Mouse (Mus musculus): ENCODE results near the gene Amph. TPM values are rescaled to one million over a fixed set of nuclear protein-coding genes. Genes with fewer than 3 reads are reported as not detected.

Gene Amph
- polyA plus RNA-seq, 1 experiment, result not detected

DNA sequence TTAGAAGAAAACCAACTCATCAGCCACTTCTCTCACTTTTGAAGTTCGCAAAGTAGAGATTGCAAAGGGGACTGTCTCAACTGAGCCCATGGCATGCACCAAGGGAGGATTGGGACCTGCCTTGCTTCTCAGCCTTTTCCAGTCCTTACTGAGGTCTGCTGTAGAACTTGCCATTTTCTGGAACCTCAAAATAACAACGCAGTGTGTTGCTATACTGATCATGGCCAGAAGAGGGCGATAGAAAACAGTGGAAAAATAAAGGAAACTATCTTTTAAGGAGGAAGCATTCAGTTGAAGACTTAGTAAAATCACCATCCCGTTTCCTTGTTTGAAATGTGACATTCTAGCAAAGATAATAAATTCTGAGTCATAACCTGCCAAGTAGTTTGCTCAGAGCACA is 210.5 kb downstream of the Amph start:
- TF ChIP-seq CTCF (IDR thresholded peaks at IDR 0.05; ENCODE audit: low read depth, low read length) (no peak), POLR2A (IDR thresholded peaks at IDR 0.05; ENCODE audit: borderline replicate concordance, low read depth, low read length) (no peak)
- Histone ChIP-seq H3K4me3 (ENCODE audit: insufficient read depth, low read length) (no peak overlapping the region), H3K4me1 (ENCODE audit: control insufficient read depth, insufficient read depth, low read length) (no peaks in the 10 kb centered on the region), H3K27ac (ENCODE audit: insufficient read depth, low read depth, low read length) (no peak overlapping the region)

DNA sequence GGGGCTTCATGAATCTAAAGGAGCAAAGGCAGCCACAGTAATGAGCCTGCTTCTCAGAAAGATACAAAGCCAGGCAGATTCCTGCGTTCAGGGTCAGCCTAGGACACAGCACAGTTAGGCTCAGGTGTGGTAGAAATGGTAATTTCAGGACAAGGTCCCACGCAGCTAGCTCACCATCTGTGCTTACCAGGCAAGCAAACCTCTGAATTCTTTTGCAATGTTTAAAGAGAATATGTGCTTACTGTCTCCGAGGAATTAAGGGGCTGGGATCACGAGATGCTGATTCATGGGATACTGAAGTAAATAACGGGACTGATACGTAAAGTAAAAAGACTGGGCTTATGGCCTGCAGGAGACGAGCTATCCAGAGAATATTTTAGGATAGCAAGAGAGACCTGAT is 212.6 kb downstream of the Amph start:
- Histone ChIP-seq H3K4me1 (ENCODE audit: control insufficient read depth, insufficient read depth, low read length) (no peaks in the 10 kb centered on the region), H3K4me3 (ENCODE audit: insufficient read depth, low read length) (no peak overlapping the region), H3K27ac (ENCODE audit: insufficient read depth, low read depth, low read length) (no peak overlapping the region)
- TF ChIP-seq POLR2A (IDR thresholded peaks at IDR 0.05; ENCODE audit: borderline replicate concordance, low read depth, low read length), result no peak
- no peak for TF ChIP-seq CTCF (IDR thresholded peaks at IDR 0.05; ENCODE audit: low read depth, low read length)

DNA sequence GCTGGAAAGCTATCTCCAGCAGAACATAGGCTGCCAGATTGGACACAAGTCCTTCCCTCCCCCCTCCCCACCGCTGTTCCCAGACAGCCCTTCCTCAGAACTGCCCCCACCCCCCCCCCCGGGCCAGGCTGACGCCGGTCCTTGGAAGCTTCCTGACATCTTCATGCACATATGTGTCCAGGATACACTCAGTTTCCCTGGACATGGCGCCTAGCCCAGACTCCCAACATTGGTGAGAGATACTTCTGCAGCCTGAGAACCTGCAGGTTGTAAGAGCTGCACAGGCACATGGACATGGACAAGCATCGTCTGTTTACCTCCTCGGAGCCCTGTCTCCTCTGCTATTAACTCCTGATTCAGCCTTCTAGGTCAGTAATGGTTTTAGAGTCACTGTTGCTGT is 213.1 kb downstream of the Amph start:
- no peak overlapping the region for H3K4me3 ChIP-seq (ENCODE audit: insufficient read depth, low read length)
- no peaks in the 10 kb centered on the region for H3K4me1 ChIP-seq (ENCODE audit: control insufficient read depth, insufficient read depth, low read length)
- no peak overlapping the region for H3K27ac ChIP-seq (ENCODE audit: insufficient read depth, low read depth, low read length)
- TF ChIP-seq CTCF (IDR thresholded peaks at IDR 0.05; ENCODE audit: low read depth, low read length) (no peak), POLR2A (IDR thresholded peaks at IDR 0.05; ENCODE audit: borderline replicate concordance, low read depth, low read length) (no peak)

DNA sequence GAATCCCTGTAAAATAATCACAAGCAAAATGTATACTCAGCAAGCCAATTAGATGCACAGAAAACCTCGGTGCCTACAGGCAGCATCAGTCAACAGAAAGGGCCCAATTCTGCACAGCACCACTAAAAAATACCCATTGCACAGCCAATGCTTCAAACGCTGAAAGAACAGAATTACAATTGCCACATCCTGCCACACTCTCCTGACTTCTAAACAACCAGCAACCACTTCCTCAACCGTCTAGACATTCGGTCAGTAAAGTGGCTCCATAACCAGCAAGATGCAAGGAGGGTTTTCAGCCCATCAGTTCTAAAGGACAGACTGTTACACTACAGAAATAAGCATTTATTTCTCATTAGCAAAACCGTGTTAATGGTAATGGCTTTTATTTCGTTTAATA is 214.1 kb downstream of the Amph start:
- no peak for TF ChIP-seq POLR2A (IDR thresholded peaks at IDR 0.05; ENCODE audit: borderline replicate concordance, low read depth, low read length)
- no peak for TF ChIP-seq CTCF (IDR thresholded peaks at IDR 0.05; ENCODE audit: low read depth, low read length)
- Histone ChIP-seq H3K27ac (ENCODE audit: insufficient read depth, low read depth, low read length) (no peak overlapping the region), H3K4me3 (ENCODE audit: insufficient read depth, low read length) (no peak overlapping the region), H3K4me1 (ENCODE audit: control insufficient read depth, insufficient read depth, low read length) (no peaks in the 10 kb centered on the region)

DNA sequence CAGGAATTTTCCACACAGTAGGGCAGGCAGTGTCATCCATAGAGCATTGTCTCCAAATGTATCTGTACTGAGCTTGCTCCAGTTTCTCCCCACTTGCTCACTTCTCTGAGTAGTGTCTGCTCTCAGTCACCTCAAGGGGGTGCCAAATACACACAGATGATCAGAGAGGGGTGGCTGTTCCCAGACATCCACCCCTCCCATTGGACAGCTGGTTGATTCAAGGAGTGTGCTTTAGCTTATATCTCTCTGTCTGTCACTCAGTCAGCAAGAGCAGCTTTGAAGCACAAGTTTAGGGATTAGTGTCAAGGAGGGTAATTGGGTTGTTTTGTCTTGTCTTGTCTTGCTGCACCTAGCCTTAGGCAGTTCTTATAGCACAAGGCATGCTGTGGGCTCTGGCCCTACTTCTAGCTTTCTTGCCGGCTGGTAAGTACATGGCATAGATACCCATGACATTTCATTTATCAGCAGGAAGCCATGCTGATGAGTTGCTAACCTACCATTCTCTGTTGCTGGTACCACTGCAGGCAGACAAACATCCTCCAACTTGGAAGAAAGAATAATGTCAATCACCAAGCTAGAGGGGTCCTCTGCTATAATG is 229.8 kb downstream of the Amph start:
- no peak overlapping the region for H3K4me3 ChIP-seq (ENCODE audit: insufficient read depth, low read length)
- TF ChIP-seq POLR2A (IDR thresholded peaks at IDR 0.05; ENCODE audit: borderline replicate concordance, low read depth, low read length), result no peak
- TF ChIP-seq CTCF (IDR thresholded peaks at IDR 0.05; ENCODE audit: low read depth, low read length), result no peak
- no peak overlapping the region for H3K27ac ChIP-seq (ENCODE audit: insufficient read depth, low read depth, low read length)
- no peaks in the 10 kb centered on the region for H3K4me1 ChIP-seq (ENCODE audit: control insufficient read depth, insufficient read depth, low read length)

DNA sequence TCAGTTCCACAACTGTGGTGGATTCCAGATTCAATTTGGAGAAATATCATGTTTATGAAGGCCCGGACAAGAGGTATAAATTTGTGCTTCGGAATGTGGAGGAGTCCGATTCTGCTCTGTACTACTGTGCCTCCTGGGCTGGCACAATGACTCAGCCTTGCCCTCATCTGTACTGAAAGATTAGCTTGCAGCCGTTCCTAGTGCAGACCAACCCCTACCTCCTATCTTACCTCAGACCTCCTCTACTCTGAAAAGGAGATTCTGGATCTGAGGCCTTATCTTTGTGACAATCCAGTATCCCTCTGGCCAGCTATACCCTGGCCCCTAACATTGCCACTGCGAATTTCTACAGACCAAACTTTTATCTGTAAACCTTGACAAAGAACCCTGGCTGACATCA is 230.3 kb downstream of the Amph start:
- Histone ChIP-seq H3K4me3 (ENCODE audit: insufficient read depth, low read length) (no peak overlapping the region), H3K27ac (ENCODE audit: insufficient read depth, low read depth, low read length) (no peak overlapping the region), H3K4me1 (ENCODE audit: control insufficient read depth, insufficient read depth, low read length) (no peaks in the 10 kb centered on the region)
- TF ChIP-seq POLR2A (IDR thresholded peaks at IDR 0.05; ENCODE audit: borderline replicate concordance, low read depth, low read length) (no peak), CTCF (IDR thresholded peaks at IDR 0.05; ENCODE audit: low read depth, low read length) (no peak)

DNA sequence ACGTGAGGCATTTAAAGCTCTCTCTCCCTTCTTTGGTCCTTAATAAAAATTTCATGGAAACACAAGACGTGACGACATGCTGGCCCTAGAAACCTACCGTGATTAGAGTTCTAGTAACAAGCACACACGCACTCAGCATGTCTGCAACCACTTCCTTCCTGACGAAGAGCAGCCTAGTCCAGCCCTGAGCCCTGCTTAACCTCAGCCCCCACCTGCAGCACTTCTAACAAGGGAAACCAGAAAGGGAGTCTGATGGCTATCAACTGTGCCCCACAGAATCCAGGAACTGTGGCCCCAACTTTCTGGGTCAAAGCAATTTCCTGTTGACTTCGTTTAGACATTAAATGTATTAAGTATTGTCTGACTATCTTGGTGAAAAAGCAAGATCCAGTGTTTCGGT is 234.3 kb downstream of the Amph start:
- TF ChIP-seq POLR2A (IDR thresholded peaks at IDR 0.05; ENCODE audit: borderline replicate concordance, low read depth, low read length) (no peak), CTCF (IDR thresholded peaks at IDR 0.05; ENCODE audit: low read depth, low read length) (no peak)
- H3K27ac ChIP-seq (ENCODE audit: insufficient read depth, low read depth, low read length), result no peak overlapping the region
- no peak overlapping the region for H3K4me3 ChIP-seq (ENCODE audit: insufficient read depth, low read length)
- H3K4me1 ChIP-seq (ENCODE audit: control insufficient read depth, insufficient read depth, low read length), result no peaks in the 10 kb centered on the region

DNA sequence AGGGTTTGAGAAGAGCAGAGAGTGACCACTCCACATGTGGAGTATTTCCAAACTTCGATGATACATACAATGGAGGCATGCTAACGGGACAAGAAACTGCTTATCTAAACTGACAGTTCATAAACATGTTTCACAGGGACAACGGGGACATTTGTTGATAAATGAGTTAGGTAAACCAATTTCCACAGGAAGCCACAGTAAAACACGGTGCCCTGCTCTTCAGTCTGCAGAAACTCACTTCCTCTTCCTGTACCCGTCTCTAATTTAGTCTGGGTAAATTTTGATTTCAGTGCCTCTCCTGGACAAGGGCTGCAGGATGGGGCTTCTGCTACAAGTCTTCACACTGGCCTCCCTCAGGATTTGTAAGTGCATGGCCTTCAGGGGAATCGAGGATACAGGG is 242.0 kb downstream of the Amph start:
- Histone ChIP-seq H3K4me3 (ENCODE audit: insufficient read depth, low read length) (no peak overlapping the region), H3K27ac (ENCODE audit: insufficient read depth, low read depth, low read length) (no peak overlapping the region), H3K4me1 (ENCODE audit: control insufficient read depth, insufficient read depth, low read length) (no peaks in the 10 kb centered on the region)
- TF ChIP-seq CTCF (IDR thresholded peaks at IDR 0.05; ENCODE audit: low read depth, low read length), result no peak

DNA sequence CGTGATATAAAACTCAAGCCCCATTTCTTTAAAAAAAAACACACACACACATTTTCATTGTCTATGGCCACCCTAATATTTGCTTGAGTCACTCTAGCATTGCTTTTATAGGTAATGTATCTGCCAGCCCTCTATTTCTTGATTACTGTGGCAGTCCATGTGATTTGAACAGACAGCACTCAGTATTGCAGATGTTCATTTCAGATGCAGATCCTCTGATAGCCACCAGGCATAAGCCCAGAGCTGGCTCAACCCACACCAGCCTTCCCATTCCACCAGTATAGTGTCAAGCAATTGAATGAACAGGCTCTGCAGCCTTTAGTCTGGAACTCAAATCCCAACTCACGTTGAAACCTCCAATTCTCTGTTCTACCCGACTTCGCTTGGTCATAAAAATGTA is 246.8 kb downstream of the Amph start:
- TF ChIP-seq POLR2A (IDR thresholded peaks at IDR 0.05; ENCODE audit: borderline replicate concordance, low read depth, low read length) (no peak), CTCF (IDR thresholded peaks at IDR 0.05; ENCODE audit: low read depth, low read length) (no peak)

DNA sequence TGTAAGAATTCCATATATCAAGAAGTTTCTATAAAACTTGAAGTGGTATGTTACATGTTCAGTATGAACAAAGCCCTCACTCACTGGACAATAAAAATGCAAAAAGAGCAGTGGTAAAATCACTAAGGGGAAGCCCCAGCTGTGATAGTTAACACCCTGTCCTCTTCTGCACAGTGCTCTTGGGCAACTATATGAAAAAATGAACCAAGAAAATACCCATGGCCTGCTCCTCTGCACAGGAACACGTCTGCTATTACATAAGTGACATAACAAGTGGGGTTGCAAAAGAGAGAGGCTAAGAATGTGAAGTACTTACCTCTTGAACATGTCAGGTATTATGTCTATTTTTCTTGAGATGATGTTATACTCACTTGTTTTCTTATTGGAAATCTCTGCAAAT is 247.5 kb downstream of the Amph start:
- H3K4me3 ChIP-seq (ENCODE audit: insufficient read depth, low read length), result no peak overlapping the region
- H3K27ac ChIP-seq (ENCODE audit: insufficient read depth, low read depth, low read length), result no peak overlapping the region
- H3K4me1 ChIP-seq (ENCODE audit: control insufficient read depth, insufficient read depth, low read length), result no peaks in the 10 kb centered on the region
- TF ChIP-seq POLR2A (IDR thresholded peaks at IDR 0.05; ENCODE audit: borderline replicate concordance, low read depth, low read length) (no peak), CTCF (IDR thresholded peaks at IDR 0.05; ENCODE audit: low read depth, low read length) (no peak)

More for the DNA sequence above, 246.8 kb downstream of the Amph start:
- no peaks in the 10 kb centered on the region for H3K4me1 ChIP-seq (ENCODE audit: control insufficient read depth, insufficient read depth, low read length)
- no peak overlapping the region for H3K27ac ChIP-seq (ENCODE audit: insufficient read depth, low read depth, low read length)
- no peak overlapping the region for H3K4me3 ChIP-seq (ENCODE audit: insufficient read depth, low read length)

Other genes starting within 250 kb of the Amph start
- gene Vps41, start 230.9 kb upstream of the Amph start, polyA plus RNA-seq (2012; ENCODE audit: insufficient read depth, insufficient read length, missing spikeins), result 75.3 and 80.6 TPM in 2 replicates

All from bone marrow macrophage, adult 2 months (primary cell).